Mouse (Mus musculus): Measurements from ENCODE around the gene Col6a5.

- TF ChIP-seq CTCF (IDR thresholded peaks at IDR 0.05; ENCODE audit: borderline replicate concordance, insufficient read depth, low read depth, low read length): no peak
- TF ChIP-seq POLR2A (IDR thresholded peaks at IDR 0.05; ENCODE audit: borderline replicate concordance, insufficient read depth, low read length): no peak
Observed at GRCm38 (mm10) chr9:105989468-105989867, 29.0 kb upstream of the Col6a5 start.
